Comparison of ENCODE assay signal across 9 mouse cellular contexts in the genomic region with DNA sequence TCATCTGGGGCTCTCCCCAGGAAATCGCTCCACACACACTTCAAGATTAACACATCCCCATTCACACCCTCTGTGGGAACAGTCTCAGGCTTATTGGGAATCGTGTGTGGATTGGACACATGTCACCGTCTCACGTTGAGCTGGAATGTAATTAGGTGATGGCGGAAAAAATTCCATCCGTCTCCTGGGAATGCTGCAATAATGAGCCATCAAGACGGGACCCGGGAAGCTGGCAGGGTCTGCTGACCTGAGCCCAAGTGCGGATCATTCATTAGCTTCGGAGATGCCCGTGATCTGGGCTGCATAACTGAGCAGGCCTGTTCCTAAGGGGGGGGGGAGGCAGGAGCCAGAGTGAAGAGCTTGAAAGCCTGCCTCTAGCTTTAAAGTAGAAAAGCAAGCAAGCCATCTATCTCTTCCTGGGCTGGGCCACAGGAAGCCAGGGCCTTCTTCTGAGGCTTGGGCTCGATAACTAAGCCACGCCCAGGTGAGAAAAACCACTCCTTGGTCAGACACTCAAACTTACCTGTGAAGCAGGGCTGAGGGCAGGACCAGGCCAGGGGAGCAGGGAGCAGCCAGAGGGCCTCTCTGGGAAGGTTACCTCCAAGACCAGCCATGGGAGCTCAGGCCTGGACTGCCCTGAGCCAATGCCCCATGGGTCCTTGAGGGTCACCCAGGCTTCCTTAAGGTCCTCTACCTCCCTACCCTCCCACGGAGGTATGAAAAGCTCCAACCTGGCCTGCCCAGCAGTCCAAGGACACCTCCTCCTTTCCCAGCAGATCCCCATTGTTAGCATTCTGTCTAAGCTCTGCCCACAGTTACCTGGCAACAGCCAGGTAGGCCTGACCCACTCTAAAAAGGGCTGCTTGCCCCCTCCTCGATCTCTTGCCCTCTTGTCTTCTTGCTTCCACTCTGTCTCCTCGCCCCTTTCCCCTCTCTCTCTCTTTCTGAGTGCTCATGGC. TPM values are rescaled to one million over a fixed set of nuclear protein-coding genes. Genes with fewer than 3 reads are reported as not detected.
DNase-seq lines count a peak whose midpoint lies in the region; ATAC-seq and TF ChIP-seq lines count a peak whose summit lies in the region.
"Had no signal": no experiment of that assay in that cellular context is flagged by ENCODE, and none has a peak within 500 bp of the region (broad histone marks: within the 10 kb centered on the region; RNA-seq: fewer than 3 reads in every experiment).

No protein-coding gene starts in this region.

- WGBS in heart, embryonic 10.5 days: 36% methylated on average over 16 of the region's 16 CpGs
- WGBS in hindbrain, embryonic 15.5 days: 31% methylated on average over 16 of the region's 16 CpGs

- no peaks in the 10 kb centered on the region for H3K27me3 ChIP-seq in heart, embryonic 10.5 days (ENCODE audit: insufficient read depth, poor library complexity, severe bottlenecking)
- H3K27me3 ChIP-seq in E14TG2a.4 (ENCODE audit: insufficient read depth, low read length): peaks cover 29% of the 10 kb centered on the region
- no peaks in the 10 kb centered on the region for H3K27me3 ChIP-seq in hindbrain, embryonic 15.5 days

- no peak for TF ChIP-seq CTCF in E14TG2a.4 (conservative IDR thresholded peaks at IDR 0.05; ENCODE audit: low read length)

- DNase-seq in heart, embryonic 10.5 days (ENCODE audit: low spot score): no peak
- no peak for DNase-seq in heart, postnatal 25 days (ENCODE audit: low spot score)
- peak; percentile 68 for DNase-seq in lung, postnatal 36 days
- no peak for DNase-seq in adrenal gland, adult (ENCODE audit: inconsistent age in 2 of 2, low spot score in 1 of 2)
- DNase-seq in kidney, postnatal 10 days: no peak

- H3K4me1 ChIP-seq in heart, embryonic 10.5 days: peaks cover 80% of the 10 kb centered on the region
- H3K4me1 ChIP-seq in E14TG2a.4 (replicated peaks; ENCODE audit: low read depth, low read length): peaks cover 66% of the 10 kb centered on the region
- H3K4me1 ChIP-seq in hindbrain, embryonic 15.5 days (replicated peaks): peaks cover 18% of the 10 kb centered on the region

- intact Hi-C loops in heart, postnatal 25 days (cut with DNase I): no loop called here

- H3K27ac ChIP-seq in heart, embryonic 10.5 days: peak overlapping the region; percentile 71
- no peak overlapping the region; the same call in 1 of the 2 replicates for H3K27ac ChIP-seq in hindbrain, embryonic 15.5 days (replicated peaks)

- H3K36me3 ChIP-seq in heart, embryonic 10.5 days: no peaks in the 10 kb centered on the region; the same call in 1 of the 2 replicates
- H3K36me3 ChIP-seq in E14TG2a.4 (ENCODE audit: insufficient read depth, low read length): no peaks in the 10 kb centered on the region
- H3K36me3 ChIP-seq in hindbrain, embryonic 15.5 days: no peaks in the 10 kb centered on the region

- no peaks in the 10 kb centered on the region for H3K9me3 ChIP-seq in heart, embryonic 10.5 days
- H3K9me3 ChIP-seq in E14TG2a.4 (ENCODE audit: low read length): no peaks in the 10 kb centered on the region
- H3K9me3 ChIP-seq in hindbrain, embryonic 15.5 days: no peaks in the 10 kb centered on the region
- H3K9me3 ChIP-seq: megakaryocyte, embryonic 14.5 days had no signal

- H3K9ac ChIP-seq in hindbrain, embryonic 15.5 days: no peak overlapping the region

- no peak overlapping the region for H3K4me2 ChIP-seq in hindbrain, embryonic 15.5 days

- ATAC-seq in hindbrain, embryonic 15.5 days (ENCODE audit: low FRiP score, low read depth): peak; percentile 60; the same call in 1 of the 2 replicates
- no peak for ATAC-seq in megakaryocyte, adult 5-6 weeks (ENCODE audit: poor library complexity, severe bottlenecking)

- no peak overlapping the region for H3K4me3 ChIP-seq in heart, embryonic 10.5 days
- peak overlapping the region; percentile 17; the same call in 1 of the 2 replicates for H3K4me3 ChIP-seq in E14TG2a.4 (replicated peaks; ENCODE audit: low read length)
- no peak overlapping the region for H3K4me3 ChIP-seq in hindbrain, embryonic 15.5 days
- H3K4me3 ChIP-seq: megakaryocyte, embryonic 14.5 days had no signal

RNA-seq across cellular contexts. Expression of a gene that starts 52.1 kb away (rescaled TPM):
- polyA plus RNA-seq in heart, embryonic 10.5 days (2016; fragmentation: Nextera tagmentation; extraction: Ambion mirVana): 9.7 and 16.6 TPM in 2 replicates
- 1 to 10 TPM; 9.7 to 9.8 TPM for total RNA-seq in heart, postnatal 25 days (2021)
- polyA plus RNA-seq in hindbrain, embryonic 15.5 days (2015; fragmentation: Nextera tagmentation; extraction: Ambion mirVana): 11.7 and 12.6 TPM in 2 replicates
- 1.2 and 1.3 TPM in 2 replicates for total RNA-seq in megakaryocyte, adult 5-6 weeks (2015)
- total RNA-seq in megakaryocyte, adult 5-6 weeks (2017): 0.08 and 0.81 TPM in 2 replicates

RNA-seq across cellular contexts. Expression of a gene that starts 54.6 kb away (rescaled TPM):
- polyA plus RNA-seq in heart, embryonic 10.5 days (2016; fragmentation: Nextera tagmentation; extraction: Ambion mirVana): 26.8 and 28.0 TPM in 2 replicates
- total RNA-seq in heart, postnatal 25 days (2021): 1 to 10 TPM; 7.4 to 9.0 TPM
- 14.0 and 15.9 TPM in 2 replicates for polyA plus RNA-seq in hindbrain, embryonic 15.5 days (2015; fragmentation: Nextera tagmentation; extraction: Ambion mirVana)
- total RNA-seq in megakaryocyte, adult 5-6 weeks (2015): 0.52 and 1.3 TPM in 2 replicates
- 1.8 and 2.0 TPM in 2 replicates for total RNA-seq in megakaryocyte, adult 5-6 weeks (2017)

Comparison
In these comparisons a context has a peak if more than half of its experiments do, and no peak if none do; other contexts are left out.
1. RNA of a gene that starts 52.1 kb away (total RNA-seq): 9.7 to 9.8 TPM in heart, postnatal 25 days; 0.08 to 1.3 TPM in megakaryocyte, adult 5-6 weeks; every median in the first group is over 4 times any median in the second.